Mouse (Mus musculus) cortical plate, adult 2 months (tissue): Measurements from ENCODE around the gene Naaladl2. TPM values are rescaled to one million over a fixed set of nuclear protein-coding genes. Genes with fewer than 3 reads are reported as not detected.

ENCODE experiments used
- H3K27ac ChIP-seq: fragments of 200-500 bp; 2 replicates; pipeline ENCODE4 v1.5.1; 2012; ENCODE audit warnings: low read length, control low read depth, inconsistent platforms; ENCODE audit not compliant: insufficient read depth
- H3K4me1 ChIP-seq: fragments of 200-500 bp; 2 replicates; pipeline ENCODE4 v1.6.1; 2011; ENCODE audit warnings: low read length; ENCODE audit not compliant: control insufficient read depth, insufficient read depth
- H3K4me3 ChIP-seq: fragments of 200-500 bp; 2 replicates; pipeline ENCODE4 v1.5.1; 2011; ENCODE audit warnings: mild to moderate bottlenecking, low read length, control low read depth; ENCODE audit not compliant: insufficient read depth
- CTCF ChIP-seq: fragments of 200-500 bp; IDR thresholded peaks from 2 replicates; pipeline ENCODE4 v1.5.1; 2011; ENCODE audit warnings: mild to moderate bottlenecking, control low read depth, low read length; ENCODE audit not compliant: insufficient read depth; ENCODE audit errors: extremely low read depth
- POLR2A ChIP-seq: fragments of 200-500 bp; IDR thresholded peaks from 2 replicates; pipeline ENCODE4 v1.6.1; 2011; ENCODE audit warnings: mild to moderate bottlenecking, low read length, control low read depth; ENCODE audit not compliant: insufficient read depth; ENCODE audit errors: extremely low read depth
- polyA plus RNA-seq: library from polyadenylated mRNA; depleted of rRNA; stranded (reverse); fragments of >200 nt; gene quantifications from 2 replicates; pipeline ENCODE4 v1.2.3, GENCODE M21; 2012

The Naaladl2 gene
- polyA plus RNA-seq, 1 experiment, result 1.0 TPM

DNA sequence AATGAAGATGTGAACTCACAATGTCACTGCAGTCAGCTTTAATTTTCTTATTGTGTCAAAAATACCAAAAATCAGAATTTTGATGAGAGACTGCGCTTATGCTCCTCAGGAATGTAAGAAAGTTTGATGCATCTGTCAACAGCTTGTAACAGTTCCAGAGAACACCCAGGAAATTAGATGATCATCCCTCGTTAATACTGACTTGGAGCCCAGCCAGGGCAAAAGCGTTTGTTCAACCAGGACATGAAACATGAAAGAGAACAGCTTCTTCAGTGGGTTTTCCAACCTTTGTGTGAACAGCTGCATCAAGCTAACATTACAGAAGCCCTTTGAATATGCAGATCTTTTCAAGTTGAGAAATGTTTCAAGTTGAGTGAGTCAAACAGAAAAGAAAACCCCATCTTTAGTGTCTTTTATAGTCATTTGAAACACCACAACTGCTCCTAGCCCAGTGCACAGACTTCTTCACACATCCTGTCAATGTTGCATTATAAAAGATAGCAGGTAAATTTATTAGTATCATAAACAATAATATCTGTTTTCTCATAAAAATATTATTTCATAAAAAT, 424.8 kb downstream of the Naaladl2 start:
- Histone ChIP-seq H3K4me1 (no peaks in the 10 kb centered on the region), H3K4me3 (no peak overlapping the region), H3K27ac (no peak overlapping the region)
- TF ChIP-seq POLR2A (no peak), CTCF (no peak)

- Histone ChIP-seq H3K4me1 (no peaks in the 10 kb centered on the region), H3K4me3 (no peak overlapping the region), H3K27ac (no peak overlapping the region)
- TF ChIP-seq POLR2A (no peak), CTCF (no peak)
Measured at GRCm38 (mm10) chr3:24714770-24715169, 429.3 kb downstream of the Naaladl2 start.

DNA sequence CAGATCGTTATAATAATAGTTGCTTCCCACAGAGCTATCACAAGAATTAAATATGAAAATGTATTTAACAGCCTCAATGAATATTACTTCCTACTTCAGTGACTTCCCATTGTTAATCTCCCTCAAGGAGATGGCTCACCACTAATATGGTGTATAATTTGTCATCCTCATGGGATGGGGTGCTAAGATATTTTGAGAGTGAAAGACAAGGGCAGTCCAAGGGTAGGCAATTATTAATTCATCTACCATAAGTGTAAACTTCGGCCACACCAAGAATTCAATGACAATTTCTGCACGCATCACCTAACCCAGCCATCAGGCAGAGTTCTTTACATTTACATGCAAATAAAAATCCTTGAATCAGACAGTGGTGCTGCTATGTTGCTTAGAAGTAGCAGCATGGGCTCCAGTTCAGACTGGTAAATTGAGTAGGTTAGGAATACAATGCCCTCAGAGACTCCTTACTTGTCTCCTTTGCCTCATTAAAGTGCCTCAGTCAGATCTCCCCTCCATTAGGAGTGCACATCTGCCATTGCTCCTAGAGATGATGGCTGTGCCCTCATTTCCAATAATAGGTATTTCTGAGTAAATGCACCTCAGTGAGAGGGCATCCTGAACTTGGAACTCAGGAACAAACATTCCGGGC, 438.2 kb downstream of the Naaladl2 start:
- no peak overlapping the region for H3K27ac ChIP-seq
- no peaks in the 10 kb centered on the region for H3K4me1 ChIP-seq
- no peak overlapping the region for H3K4me3 ChIP-seq
- no peak for TF ChIP-seq CTCF

- TF ChIP-seq POLR2A, result no peak
- no peak for TF ChIP-seq CTCF
- Histone ChIP-seq H3K4me3 (no peak overlapping the region), H3K4me1 (no peaks in the 10 kb centered on the region), H3K27ac (no peak overlapping the region)
Measured at GRCm38 (mm10) chr3:24690162-24690915, 453.7 kb downstream of the Naaladl2 start.

GRCm38 (mm10) chr3:24670500-24670899, 473.6 kb downstream of the Naaladl2 start:
- TF ChIP-seq CTCF (no peak), POLR2A (no peak)
- Histone ChIP-seq H3K4me3 (no peak overlapping the region), H3K27ac (no peak overlapping the region), H3K4me1 (no peaks in the 10 kb centered on the region)

GRCm38 (mm10) chr3:24668052-24668916, 475.8 kb downstream of the Naaladl2 start:
- no peaks in the 10 kb centered on the region for H3K4me1 ChIP-seq
- no peak overlapping the region for H3K27ac ChIP-seq
- no peak overlapping the region for H3K4me3 ChIP-seq
- no peak for TF ChIP-seq CTCF
- no peak for TF ChIP-seq POLR2A

DNA sequence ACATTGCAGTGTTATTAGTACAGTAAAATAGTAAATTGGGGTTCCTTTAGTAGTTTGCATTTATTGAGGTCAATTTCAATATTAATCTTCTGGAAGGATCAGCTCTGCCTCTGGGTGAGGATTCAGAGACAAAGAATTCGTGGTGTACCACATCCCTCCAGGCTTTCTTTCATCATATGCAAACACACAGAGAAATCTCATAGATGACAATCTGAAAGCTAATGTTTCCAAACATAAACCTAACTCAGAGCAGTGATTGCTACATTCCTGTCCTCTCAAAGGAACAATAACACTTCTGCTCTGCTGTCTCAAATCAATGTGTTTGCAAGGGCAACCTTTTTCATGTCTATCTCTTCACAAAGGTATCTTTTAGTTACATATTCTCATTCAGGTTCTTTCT, 478.7 kb downstream of the Naaladl2 start:
- Histone ChIP-seq H3K4me3 (no peak overlapping the region), H3K27ac (no peak overlapping the region), H3K4me1 (no peaks in the 10 kb centered on the region)
- TF ChIP-seq CTCF, result no peak
- no peak for TF ChIP-seq POLR2A

GRCm38 (mm10) chr3:24663749-24664148, 480.3 kb downstream of the Naaladl2 start:
- Histone ChIP-seq H3K27ac (no peak overlapping the region), H3K4me1 (no peaks in the 10 kb centered on the region), H3K4me3 (no peak overlapping the region)
- TF ChIP-seq POLR2A (no peak), CTCF (no peak)

DNA sequence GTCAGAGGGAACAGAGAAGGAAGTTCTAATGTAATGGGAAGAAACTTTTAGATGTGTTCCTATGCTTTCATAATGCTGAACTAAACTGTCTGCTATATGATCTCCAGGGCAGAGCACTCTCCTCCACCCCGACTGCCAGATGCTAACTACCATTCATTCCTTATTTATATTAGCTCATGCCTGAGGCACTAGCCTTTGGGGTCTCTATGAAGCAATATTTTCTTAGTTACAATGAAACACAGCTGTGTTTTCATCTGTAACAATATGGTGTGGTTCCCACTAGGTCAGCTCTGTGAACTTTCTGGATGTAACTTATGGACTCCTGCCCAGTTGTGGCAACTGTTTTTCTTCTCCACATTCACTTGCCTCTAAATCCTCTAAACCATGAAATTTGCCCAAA, 514.0 kb downstream of the Naaladl2 start:
- TF ChIP-seq POLR2A (no peak), CTCF (no peak)
- no peak overlapping the region for H3K4me3 ChIP-seq

GRCm38 (mm10) chr3:24605485-24605884, 538.6 kb downstream of the Naaladl2 start:
- H3K27ac ChIP-seq, result no peak overlapping the region

More for the DNA sequence above, 514.0 kb downstream of the Naaladl2 start:
- Histone ChIP-seq H3K4me1 (no peaks in the 10 kb centered on the region), H3K27ac (no peak overlapping the region)

More at GRCm38 (mm10) chr3:24605485-24605884, 538.6 kb downstream of the Naaladl2 start:
- H3K4me3 ChIP-seq, result no peak overlapping the region
- TF ChIP-seq CTCF (no peak), POLR2A (no peak)
- H3K4me1 ChIP-seq, result no peaks in the 10 kb centered on the region
